Mouse (Mus musculus) midbrain, embryonic 16.5 days (tissue): ENCODE data around the gene Trip13. TPM values are rescaled to one million over a fixed set of nuclear protein-coding genes. Genes with fewer than 3 reads are reported as not detected.

Source experiments
- ATAC-seq: fragments of 200-750 bp; cut with Nextera tagmentation; 2 replicates; pipeline ENCODE4 v1.8.0; 2017; ENCODE audit warnings: moderate TSS enrichment
- H3K27ac ChIP-seq: fragments of 300-500 bp; sonication (generic); 2 replicates; pipeline ENCODE4 v1.5.1; 2014; ENCODE audit warnings: mild to moderate bottlenecking, low read length, mixed read lengths
- H3K27me3 ChIP-seq: fragments of 300-500 bp; sonication (generic); 2 replicates; pipeline ENCODE4 v1.6.1; 2014; ENCODE audit warnings: low read depth, low read length, mixed read lengths; ENCODE audit not compliant: control insufficient read depth, insufficient read depth
- H3K36me3 ChIP-seq: fragments of 300-500 bp; sonication (generic); 2 replicates; pipeline ENCODE4 v1.6.1; 2014; ENCODE audit warnings: mild to moderate bottlenecking, low read length, moderate library complexity, mixed read lengths; ENCODE audit not compliant: control insufficient read depth, insufficient read depth
- H3K4me1 ChIP-seq: fragments of 300-500 bp; sonication (generic); 2 replicates; pipeline ENCODE4 v1.6.1; 2014; ENCODE audit warnings: mild to moderate bottlenecking, low read length, mixed read lengths; ENCODE audit not compliant: control insufficient read depth, insufficient read depth
- H3K4me2 ChIP-seq: fragments of 300-500 bp; sonication (generic); 2 replicates; pipeline ENCODE4 v1.6.1; 2014; ENCODE audit warnings: mild to moderate bottlenecking, low read length, mixed read lengths
- H3K4me3 ChIP-seq: fragments of 300-500 bp; sonication (generic); 2 replicates; pipeline ENCODE4 v1.5.1; 2014; ENCODE audit warnings: low read depth, mild to moderate bottlenecking, low read length, moderate library complexity, mixed read lengths
- H3K9ac ChIP-seq: fragments of 300-500 bp; sonication (generic); 2 replicates; pipeline ENCODE4 v1.6.1; 2014; ENCODE audit warnings: low read depth, low read length, mixed read lengths
- H3K9me3 ChIP-seq: fragments of 300-500 bp; sonication (generic); replicated peaks from 2 replicates; pipeline ENCODE4 v1.6.1; 2014; ENCODE audit warnings: mild to moderate bottlenecking, low read length, mixed read lengths; ENCODE audit not compliant: control insufficient read depth, poor library complexity, severe bottlenecking
- WGBS: fragments of 180-500 bp; shearing (Covaris S2); extraction: QIAGEN DNeasy Blood & Tissue Kit; methylation state at CpG from one replicate; pipeline ENCODE4 v1.1.7; 2014; 5-methylcytosine and 5-hydroxymethylcytosine counted together
- polyA plus RNA-seq: library from polyadenylated mRNA; unstranded; fragments of >200 nt; fragmentation: Nextera tagmentation; extraction: Ambion mirVana; gene quantifications from 2 replicates; pipeline ENCODE4 v1.2.1, GENCODE M21; 2015

The Trip13 gene
- polyA plus RNA-seq = 10.4 and 11.8 TPM in 2 replicates

- Histone ChIP-seq H3K4me3 (peak within 1 kb of the TSS; percentile 84), H3K4me2 (peak within 1 kb of the TSS; percentile 87), H3K9me3 (no peaks in the 10 kb centered on the region), H3K27ac (peak within 1 kb of the TSS; percentile 90), H3K4me1 (peaks cover 13% of the 10 kb centered on the region), H3K27me3 (no peaks in the 10 kb centered on the region), H3K9ac (peak within 1 kb of the TSS; percentile 86), H3K36me3 (peaks cover 11% of the 10 kb centered on the region)
- ATAC-seq = peak; percentile 97
- WGBS = under 1% methylated on average over 82 of the region's 82 CpGs
Observed at GRCm38 (mm10) chr13:73937321-73938176, at the start of gene Trip13, which contains the start of gene Brd9. TSS of gene Trip13 (minus strand) at chr13:73937784. TSS of gene Brd9 (plus strand) at chr13:73937811.

- Histone ChIP-seq H3K4me3 (no peak overlapping the region), H3K9me3 (no peaks in the 10 kb centered on the region), H3K27ac (no peak overlapping the region), H3K36me3 (no peaks in the 10 kb centered on the region), H3K27me3 (no peaks in the 10 kb centered on the region), H3K9ac (no peak overlapping the region), H3K4me2 (no peak overlapping the region), H3K4me1 (no peaks in the 10 kb centered on the region)
- ATAC-seq = no peak
- 84% methylated on average over 5 of the region's 5 CpGs for WGBS
Observed at GRCm38 (mm10) chr13:73976935-73977334, 39.4 kb upstream of the Trip13 start.

- ATAC-seq = no peak
- Histone ChIP-seq H3K9me3 (no peaks in the 10 kb centered on the region), H3K9ac (no peak overlapping the region), H3K4me1 (no peaks in the 10 kb centered on the region), H3K4me2 (no peak overlapping the region), H3K27me3 (no peaks in the 10 kb centered on the region), H3K36me3 (no peaks in the 10 kb centered on the region), H3K4me3 (no peak overlapping the region), H3K27ac (no peak overlapping the region)
- WGBS = 94% methylated on average over 3 of the region's 3 CpGs
Observed at GRCm38 (mm10) chr13:73974523-73974922, 36.9 kb upstream of the Trip13 start.

GRCm38 (mm10) chr13:73970545-73971448, 33.2 kb upstream of the Trip13 start:
- H3K36me3 ChIP-seq = no peaks in the 10 kb centered on the region
- H3K27ac ChIP-seq = no peak overlapping the region
- no peak overlapping the region for H3K9ac ChIP-seq
- H3K27me3 ChIP-seq = no peaks in the 10 kb centered on the region
- H3K4me3 ChIP-seq = no peak overlapping the region
- 52% methylated on average over 12 of the region's 12 CpGs for WGBS
- no peak overlapping the region for H3K4me2 ChIP-seq
- H3K9me3 ChIP-seq = no peaks in the 10 kb centered on the region
- ATAC-seq = peak; percentile 90
- H3K4me1 ChIP-seq = no peaks in the 10 kb centered on the region

- Histone ChIP-seq H3K4me2 (no peak within 1 kb of the TSS), H3K9me3 (no peaks in the 10 kb centered on the region), H3K27me3 (no peaks in the 10 kb centered on the region), H3K36me3 (peaks cover 27% of the 10 kb centered on the region), H3K9ac (no peak within 1 kb of the TSS), H3K4me1 (no peaks in the 10 kb centered on the region), H3K27ac (no peak within 1 kb of the TSS), H3K4me3 (no peak within 1 kb of the TSS)
- no peak for ATAC-seq
- 92% methylated on average over 5 of the region's 5 CpGs for WGBS
Observed at GRCm38 (mm10) chr13:73963551-73963950, 26.0 kb upstream of the Trip13 start, which contains the start of gene Zdhhc11. TSS of gene Zdhhc11 (plus strand) at chr13:73963851.

- peaks cover 44% of the 10 kb centered on the region for H3K36me3 ChIP-seq
- H3K4me2 ChIP-seq = no peak overlapping the region
- H3K27ac ChIP-seq = no peak overlapping the region
- ATAC-seq = no peak
- 80% methylated on average over 4 of the region's 4 CpGs for WGBS
- no peaks in the 10 kb centered on the region for H3K9me3 ChIP-seq
- no peaks in the 10 kb centered on the region for H3K4me1 ChIP-seq
- H3K4me3 ChIP-seq = no peak overlapping the region
- no peak overlapping the region for H3K9ac ChIP-seq
- H3K27me3 ChIP-seq = no peaks in the 10 kb centered on the region
Observed at GRCm38 (mm10) chr13:73961177-73961576, 23.6 kb upstream of the Trip13 start.

GRCm38 (mm10) chr13:73960117-73960652, 22.6 kb upstream of the Trip13 start:
- Histone ChIP-seq H3K9ac (no peak overlapping the region), H3K4me3 (no peak overlapping the region), H3K4me1 (no peaks in the 10 kb centered on the region), H3K4me2 (no peak overlapping the region), H3K9me3 (no peaks in the 10 kb centered on the region), H3K27me3 (no peaks in the 10 kb centered on the region), H3K36me3 (peaks cover 53% of the 10 kb centered on the region), H3K27ac (no peak overlapping the region)
- 92% methylated on average over 10 of the region's 10 CpGs for WGBS
- ATAC-seq = no peak

- H3K27me3 ChIP-seq = no peaks in the 10 kb centered on the region
- no peak for ATAC-seq
- WGBS = 96% methylated on average over 5 of the region's 5 CpGs
Observed at GRCm38 (mm10) chr13:73955531-73955930, 17.9 kb upstream of the Trip13 start.

More at GRCm38 (mm10) chr13:73955531-73955930, 17.9 kb upstream of the Trip13 start:
- Histone ChIP-seq H3K4me2 (no peak overlapping the region), H3K36me3 (peaks cover 57% of the 10 kb centered on the region), H3K4me1 (no peaks in the 10 kb centered on the region), H3K9me3 (no peaks in the 10 kb centered on the region), H3K27ac (no peak overlapping the region), H3K4me3 (no peak overlapping the region), H3K9ac (no peak overlapping the region)
